Mouse (Mus musculus): ENCODE data around the gene Ftl1.
"Not testable (repeated sequence)": the region's sequence is repeated elsewhere in the genome, so short reads cannot be mapped to it uniquely, and the experiment has no call there.

The Ftl1 gene

GRCm38 (mm10) chr7:45459564-45460140 lies at the start of gene Ftl1:
Gene Ftl1, minus strand, starts transcription at chr7:45459884.
- peak; percentile 90 to 91 for DNase-seq (ENCODE audit: low spot score in 2 of 2)

GRCm38 (mm10) chr7:45509181-45509882 lies 49.6 kb upstream of the Ftl1 start:
- peak in 1 of 2 experiments; percentile 13 for DNase-seq (ENCODE audit: low spot score in 2 of 2)

GRCm38 (mm10) chr7:45508561-45508960 lies 48.9 kb upstream of the Ftl1 start:
- DNase-seq (ENCODE audit: low spot score in 2 of 2): peak in 1 of 2 experiments; percentile 26

- DNase-seq (ENCODE audit: low spot score in 2 of 2): no peak
These were observed 47.9 kb upstream of the Ftl1 start for GRCm38 (mm10) chr7:45507583-45507982.

- DNase-seq (ENCODE audit: low spot score in 2 of 2): no peak
These were observed 38.7 kb upstream of the Ftl1 start for GRCm38 (mm10) chr7:45498427-45498826.

- no peak for DNase-seq (ENCODE audit: low spot score in 2 of 2)
These were observed 34.9 kb upstream of the Ftl1 start for GRCm38 (mm10) chr7:45494548-45494947.

GRCm38 (mm10) chr7:45492951-45493350 lies 33.3 kb upstream of the Ftl1 start:
- no peak for DNase-seq (ENCODE audit: low spot score in 2 of 2)

GRCm38 (mm10) chr7:45492225-45492844 lies 32.7 kb upstream of the Ftl1 start:
- DNase-seq (ENCODE audit: low spot score in 2 of 2): no peak

- DNase-seq (ENCODE audit: low spot score in 2 of 2): no peak
These were observed 31.6 kb upstream of the Ftl1 start for GRCm38 (mm10) chr7:45491264-45491663.

GRCm38 (mm10) chr7:45490822-45491221 lies 31.1 kb upstream of the Ftl1 start:
- DNase-seq (ENCODE audit: low spot score in 2 of 2): no peak

- no peak for DNase-seq (ENCODE audit: low spot score in 2 of 2)
These were observed 29.9 kb upstream of the Ftl1 start for GRCm38 (mm10) chr7:45489578-45489977.

- DNase-seq (ENCODE audit: low spot score in 2 of 2): peak; percentile 32 to 37
These were observed 28.9 kb upstream of the Ftl1 start, which contains the start of gene Dhdh for GRCm38 (mm10) chr7:45488293-45489204. Gene Dhdh, minus strand, starts transcription at chr7:45488805.

- no peak for DNase-seq (ENCODE audit: low spot score in 2 of 2)
These were observed 28.2 kb upstream of the Ftl1 start for GRCm38 (mm10) chr7:45487861-45488292.

- DNase-seq (ENCODE audit: low spot score in 2 of 2): no peak
These were observed 27.2 kb upstream of the Ftl1 start, which contains the start of gene Gm45808 for GRCm38 (mm10) chr7:45486761-45487415. Gene Gm45808, minus strand, starts transcription at chr7:45486811.

- no peak for DNase-seq (ENCODE audit: low spot score in 2 of 2)
These were observed 26.5 kb upstream of the Ftl1 start for GRCm38 (mm10) chr7:45486158-45486557.

- DNase-seq (ENCODE audit: low spot score in 2 of 2): not testable (repeated sequence)
These were observed 25.3 kb upstream of the Ftl1 start for GRCm38 (mm10) chr7:45484985-45485384.

GRCm38 (mm10) chr7:45482166-45482565 lies 22.5 kb upstream of the Ftl1 start:
- DNase-seq (ENCODE audit: low spot score in 2 of 2): no peak

GRCm38 (mm10) chr7:45481374-45481927 lies 21.8 kb upstream of the Ftl1 start, which contains the start of gene Tulp2:
Gene Tulp2, plus strand, starts transcription at chr7:45481877.
- DNase-seq (ENCODE audit: low spot score in 2 of 2): peak; percentile 36 to 60

GRCm38 (mm10) chr7:45480310-45480709 lies 20.6 kb upstream of the Ftl1 start:
- not testable (repeated sequence) for DNase-seq (ENCODE audit: low spot score in 2 of 2)

GRCm38 (mm10) chr7:45478774-45479173 lies 19.1 kb upstream of the Ftl1 start:
- no peak for DNase-seq (ENCODE audit: low spot score in 2 of 2)

GRCm38 (mm10) chr7:45477003-45477402 lies 17.3 kb upstream of the Ftl1 start:
- peak in 1 of 2 experiments; percentile 50 for DNase-seq (ENCODE audit: low spot score in 2 of 2)
